Mouse (Mus musculus) activated CD4-positive, CD25-positive, alpha-beta regulatory T cell, adult 4 months (primary cell): Measurements from ENCODE around the gene Bbs9. TPM values are rescaled to one million over a fixed set of nuclear protein-coding genes. Genes with fewer than 3 reads are reported as not detected.

Experiments
- ATAC-seq: one replicate; pipeline ENCODE4 v1.8.0; 2017
- polyA plus RNA-seq, 2 experiments: library from polyadenylated mRNA; unstranded; fragments of 100-300 nt; shearing (Covaris generic); gene quantifications; one replicate each; pipeline ENCODE4 v1.2.1; 2017

Gene Bbs9
- polyA plus RNA-seq, 2 experiments from 2014 or later = 10.7 to 15.1 TPM

DNA sequence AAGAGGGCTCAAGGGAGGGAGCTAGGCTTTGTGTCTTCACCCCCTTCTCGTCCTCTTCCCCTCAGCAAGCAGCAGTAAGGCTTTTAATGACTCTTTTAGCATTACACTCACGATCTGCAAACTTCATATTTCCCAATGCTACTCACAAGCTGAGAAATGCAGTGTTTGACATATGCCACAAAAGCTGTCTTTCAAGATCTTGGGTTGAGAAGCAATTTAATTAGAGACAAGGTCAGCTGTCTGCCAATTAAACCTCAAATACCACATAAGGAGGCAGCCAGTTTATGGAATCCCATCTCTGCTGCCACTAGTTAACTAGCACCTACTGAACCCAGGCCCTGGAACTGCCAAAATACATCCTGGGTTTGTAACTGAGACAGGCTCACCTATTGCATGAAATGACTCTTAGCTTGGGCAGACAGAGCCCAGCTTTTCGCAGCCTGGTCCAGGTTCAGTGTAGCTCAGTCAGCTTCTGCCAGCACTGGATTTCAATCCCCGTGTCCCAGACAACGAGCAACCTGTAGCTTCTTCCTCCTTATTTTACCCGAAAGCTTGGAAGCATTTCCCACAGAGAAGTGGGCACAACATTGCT, 278.7 kb downstream of the Bbs9 start:
- ATAC-seq = no peak

DNA sequence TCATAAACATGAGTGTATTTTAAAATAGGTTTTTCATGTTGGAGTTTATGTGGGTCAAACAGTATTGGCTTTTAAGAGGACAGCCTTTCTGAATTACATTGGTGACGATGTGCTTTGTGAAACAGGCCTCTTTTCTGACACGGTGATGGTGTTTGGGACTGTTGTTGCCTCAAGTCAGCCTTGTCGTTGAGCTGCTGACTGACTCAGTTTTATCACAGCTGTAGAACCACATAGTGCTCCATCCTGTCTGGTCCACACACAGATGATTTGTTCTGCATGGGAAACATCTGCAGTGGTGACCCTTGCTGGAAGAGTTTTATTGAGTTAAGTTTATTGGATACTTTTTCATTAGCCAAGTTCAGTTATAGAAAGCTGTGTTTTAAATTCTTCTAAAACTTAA, 283.0 kb downstream of the Bbs9 start:
- ATAC-seq = no peak

GRCm38 (mm10) chr9:22759241-22759640, 283.7 kb downstream of the Bbs9 start:
- ATAC-seq = no peak

DNA sequence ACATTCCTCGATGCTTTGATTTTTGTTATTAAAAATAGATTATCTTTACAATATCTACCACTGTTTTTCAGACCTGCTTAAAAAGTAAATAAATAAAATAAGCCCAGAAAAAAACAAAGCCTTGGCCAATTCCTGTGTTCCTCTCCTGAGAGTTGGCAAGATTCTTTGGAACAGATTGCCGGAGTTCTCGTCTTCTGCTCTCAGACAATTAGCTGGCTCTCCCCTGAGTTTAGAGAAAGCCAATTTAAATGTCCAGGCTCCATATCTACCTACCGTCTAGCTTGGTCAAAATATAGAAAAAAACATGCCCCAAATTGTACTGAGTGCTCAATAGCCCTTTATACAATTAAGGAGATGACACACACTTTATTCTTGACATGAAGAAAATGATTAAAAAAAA, 284.9 kb downstream of the Bbs9 start:
- no peak for ATAC-seq

DNA sequence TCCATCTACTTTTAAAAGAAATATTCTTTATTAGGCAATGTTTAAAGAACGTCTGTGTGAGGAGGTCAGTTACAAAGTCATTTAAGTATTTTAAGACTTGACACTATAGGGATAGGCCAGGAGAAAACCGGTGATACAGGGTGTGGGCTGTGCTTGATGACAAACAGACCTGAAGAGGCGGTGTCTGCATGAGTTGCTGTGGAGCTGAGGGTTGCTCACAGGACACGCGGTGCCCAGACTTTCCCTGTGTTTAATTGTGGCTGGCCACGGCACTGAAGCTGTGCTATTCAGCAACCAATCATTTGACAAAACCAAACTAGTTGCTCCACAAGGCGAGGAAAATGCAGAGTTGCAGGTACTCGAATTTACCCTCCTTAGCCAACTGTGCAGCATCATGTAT, 286.0 kb downstream of the Bbs9 start:
- ATAC-seq = no peak

- ATAC-seq = no peak
These were observed 290.2 kb downstream of the Bbs9 start for GRCm38 (mm10) chr9:22765618-22766220.

DNA sequence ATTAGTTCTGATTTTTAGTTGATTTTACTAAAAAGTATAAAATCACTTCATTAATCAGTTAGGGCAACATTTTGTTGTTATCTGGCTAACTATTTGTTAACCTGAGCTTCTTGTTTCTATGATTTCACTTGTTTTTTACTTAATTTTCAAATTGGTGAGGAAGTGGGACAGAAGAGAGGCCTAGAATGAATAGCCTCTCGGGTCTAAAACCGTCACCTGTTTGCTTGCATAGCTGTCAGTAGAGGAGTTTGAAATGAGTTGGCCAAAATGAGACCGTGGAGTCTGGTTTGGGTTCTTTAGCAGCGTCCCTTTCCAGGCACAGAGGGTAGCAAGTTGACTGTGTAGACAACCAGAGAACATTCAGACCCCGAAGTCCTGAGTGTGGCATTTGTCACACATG, 291.6 kb downstream of the Bbs9 start:
- no peak for ATAC-seq

- ATAC-seq = no peak
These were observed 292.3 kb downstream of the Bbs9 start for GRCm38 (mm10) chr9:22767860-22768259.

DNA sequence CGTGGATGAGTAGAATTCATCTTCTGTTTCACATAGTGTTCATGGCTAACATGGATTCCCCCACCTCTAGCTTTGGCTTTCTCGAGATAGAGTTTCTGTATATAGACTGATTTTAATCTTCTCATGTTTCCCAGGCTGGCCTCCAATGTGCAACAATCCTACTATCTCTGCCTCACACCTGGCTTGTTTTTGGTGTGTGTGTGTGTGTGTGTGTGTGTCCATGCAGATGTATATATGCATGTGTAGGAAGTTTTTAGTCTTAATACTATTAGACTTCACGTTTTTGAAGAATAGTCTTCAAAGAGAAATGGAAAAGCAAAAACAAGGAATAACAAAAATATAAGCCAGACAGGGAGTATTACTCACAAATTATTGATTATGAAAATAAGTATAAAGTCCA, 296.3 kb downstream of the Bbs9 start:
- no peak for ATAC-seq

DNA sequence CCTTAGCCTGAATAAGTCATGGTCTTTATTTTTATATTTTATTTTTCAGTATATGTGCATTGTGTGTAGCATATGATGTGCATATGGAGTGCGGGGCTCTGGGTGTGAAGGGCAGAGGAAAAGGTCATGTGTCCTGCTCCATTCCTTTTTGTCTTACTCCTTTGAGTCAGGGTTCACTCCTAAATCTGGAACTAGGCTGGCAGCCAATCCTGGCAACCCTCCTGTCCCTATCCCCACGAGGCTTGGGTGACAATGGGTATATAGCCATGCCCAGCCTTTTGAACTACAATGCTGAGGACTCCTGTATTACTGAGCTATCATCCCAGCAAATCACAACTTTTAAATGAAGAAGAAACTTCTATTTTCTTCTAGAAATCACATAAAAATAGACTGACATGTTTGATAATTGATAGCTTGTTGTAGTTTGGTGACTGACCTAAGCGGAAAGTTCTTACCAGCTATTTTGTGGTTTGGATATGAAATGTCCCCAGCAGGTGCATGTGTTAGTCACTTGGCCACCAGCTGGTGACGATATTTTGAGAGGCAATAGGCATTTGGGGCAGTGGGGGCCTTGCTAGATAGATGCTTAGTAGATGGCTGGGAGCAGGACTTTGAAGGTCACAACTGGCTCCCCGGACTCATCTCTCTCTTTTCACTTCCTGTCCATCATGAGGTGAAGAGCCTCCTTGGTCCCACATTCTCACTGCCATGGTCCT, 300.9 kb downstream of the Bbs9 start:
- no peak for ATAC-seq

DNA sequence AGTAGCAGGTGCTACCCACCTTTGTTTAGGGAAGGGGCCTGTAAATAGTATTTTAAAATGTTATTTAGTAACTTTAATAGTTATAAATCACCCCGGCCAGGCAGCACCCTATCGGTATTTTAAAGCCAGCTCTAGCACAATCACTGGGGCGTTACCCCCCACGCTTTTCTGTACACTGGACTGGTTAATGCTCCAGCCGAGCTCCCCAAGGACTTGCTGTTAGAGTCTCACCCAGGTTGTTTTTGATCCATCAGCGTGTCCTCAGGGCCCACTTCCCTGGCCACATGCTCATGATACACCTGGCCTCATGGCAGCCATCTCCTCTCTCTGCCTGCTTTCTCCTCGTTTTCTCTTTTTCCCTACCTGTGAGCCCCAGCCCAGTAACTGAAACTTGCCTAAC, 301.9 kb downstream of the Bbs9 start:
- no peak for ATAC-seq

- ATAC-seq = no peak
These were observed 304.1 kb downstream of the Bbs9 start for GRCm38 (mm10) chr9:22779631-22780030.

GRCm38 (mm10) chr9:22786006-22786405, 310.5 kb downstream of the Bbs9 start:
- no peak for ATAC-seq

GRCm38 (mm10) chr9:22788423-22788822, 312.9 kb downstream of the Bbs9 start:
- no peak for ATAC-seq

- no peak for ATAC-seq
These were observed 313.3 kb downstream of the Bbs9 start for GRCm38 (mm10) chr9:22788850-22789249.

- no peak for ATAC-seq
These were observed 314.1 kb downstream of the Bbs9 start for GRCm38 (mm10) chr9:22789380-22790168.

DNA sequence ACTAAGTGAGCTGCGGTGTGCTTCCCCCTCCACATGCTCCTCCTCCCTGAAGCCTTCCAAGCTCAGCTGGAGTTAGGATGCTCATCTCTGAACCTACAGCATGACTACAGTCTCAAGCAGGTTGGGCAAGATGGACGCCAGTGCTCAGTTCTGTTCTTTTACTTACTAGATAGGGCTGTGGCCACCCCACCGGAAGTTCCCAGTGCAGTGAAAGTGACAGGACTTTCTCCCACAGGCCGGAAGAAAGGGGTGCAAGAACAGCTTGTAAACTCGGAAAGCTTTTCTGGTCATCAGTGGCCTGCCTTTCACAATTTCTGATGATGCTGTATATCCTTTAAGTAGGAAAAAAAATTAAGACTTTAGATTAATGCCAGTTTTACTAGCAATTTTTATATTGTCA, 315.7 kb downstream of the Bbs9 start:
- ATAC-seq = no peak

DNA sequence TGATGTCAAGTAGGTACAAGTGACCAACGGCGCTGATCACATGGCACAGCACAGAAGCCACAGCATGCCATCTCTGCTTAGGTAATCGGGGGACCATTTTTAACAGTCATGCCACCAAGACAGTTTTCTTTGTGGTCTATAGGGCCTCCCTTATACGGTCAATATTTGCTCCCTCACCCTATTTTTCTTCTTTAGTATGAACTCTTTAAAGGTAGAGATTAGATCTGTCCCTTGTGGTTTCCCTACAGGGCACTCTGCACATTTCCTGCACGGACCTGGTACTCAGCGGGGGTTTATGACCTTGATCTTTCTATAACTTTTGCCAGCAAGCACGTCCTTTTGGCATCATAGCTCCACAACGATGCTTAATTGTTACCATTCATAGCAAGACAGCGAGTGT, 316.2 kb downstream of the Bbs9 start:
- ATAC-seq = no peak

DNA sequence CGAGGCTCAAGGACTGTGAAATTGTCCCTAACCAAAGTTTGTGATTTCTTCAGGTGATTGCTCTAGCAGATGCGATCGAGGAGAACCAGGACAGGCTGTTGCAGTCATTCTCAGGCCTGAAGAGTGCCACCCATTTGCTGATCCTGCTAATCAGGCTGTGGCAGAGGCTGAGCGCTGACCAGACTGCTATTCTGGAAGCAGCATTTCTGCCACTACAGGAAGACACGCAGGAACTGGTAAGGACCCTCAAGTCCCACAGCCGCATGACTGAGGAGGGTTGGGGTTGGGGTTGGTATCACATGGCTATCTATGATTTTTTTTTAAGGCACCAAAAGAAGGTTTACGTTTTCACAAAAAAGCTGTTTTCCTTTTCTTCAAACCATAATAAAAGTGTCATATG, 318.2 kb downstream of the Bbs9 start:
- no peak for ATAC-seq

GRCm38 (mm10) chr9:22800675-22801074, 325.2 kb downstream of the Bbs9 start:
- ATAC-seq = no peak

GRCm38 (mm10) chr9:22805981-22806380, 330.5 kb downstream of the Bbs9 start:
- ATAC-seq = no peak

- ATAC-seq = no peak
These were observed 331.0 kb downstream of the Bbs9 start for GRCm38 (mm10) chr9:22806494-22806893.

- no peak for ATAC-seq
These were observed 332.2 kb downstream of the Bbs9 start for GRCm38 (mm10) chr9:22807693-22808092.
